Comparison of ENCODE assay signal across 16 mouse cellular contexts in the genomic region with DNA sequence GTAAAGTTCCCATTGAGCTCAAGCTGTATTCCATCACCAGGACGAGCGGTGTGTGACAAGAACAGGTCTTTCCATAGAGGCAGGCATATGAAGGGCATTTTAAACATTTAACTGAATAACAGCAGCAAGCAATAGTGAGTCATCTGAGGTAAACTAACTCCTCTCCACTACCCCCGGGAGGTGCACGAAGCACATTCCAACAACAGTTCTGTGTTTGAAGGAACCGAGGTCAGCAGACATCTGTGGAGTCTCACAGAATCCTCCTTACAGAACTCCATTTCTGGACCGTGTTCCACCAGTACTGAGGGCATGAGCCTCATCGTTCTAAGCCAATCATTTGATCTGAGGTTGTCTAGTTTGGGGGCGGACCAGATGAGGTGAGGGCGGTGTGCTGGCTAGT.
"Had no signal": no experiment of that assay in that cellular context is flagged by ENCODE, and none has a peak within 500 bp of the region (broad histone marks: within the 10 kb centered on the region; RNA-seq: fewer than 3 reads in every experiment).

No protein-coding gene starts in this region.

- H3K27me3 ChIP-seq: liver, embryonic 15.5 days; lung, embryonic 15.5 days; megakaryocyte, embryonic 14.5 days; midbrain, embryonic 12.5 days; neural tube, embryonic 12.5 days had no signal

- H3K4me2 ChIP-seq: liver, embryonic 15.5 days; lung, embryonic 15.5 days; midbrain, embryonic 12.5 days; neural tube, embryonic 12.5 days had no signal

- DNase-seq: liver, postnatal 0 days; lung, adult 2 months; lung, postnatal 14 days; lung, postnatal 36 days; midbrain, embryonic 14.5 days; right cerebral cortex, postnatal 14 days; thymus, adult 2 months; thymus, postnatal 14 days; thymus, postnatal 36 days had no signal

- H3K27ac ChIP-seq: liver, embryonic 15.5 days; lung, embryonic 15.5 days; macrophage; midbrain, embryonic 12.5 days; neural tube, embryonic 12.5 days had no signal

- ATAC-seq: liver, postnatal 0 days; lung, postnatal 0 days had no signal

- H3K9ac ChIP-seq: liver, embryonic 15.5 days; liver, postnatal 0 days; lung, embryonic 15.5 days; midbrain, embryonic 12.5 days; neural tube, embryonic 12.5 days had no signal

- H3K36me3 ChIP-seq: liver, embryonic 15.5 days had no signal

- H3K4me3 ChIP-seq: liver, embryonic 15.5 days; lung, embryonic 15.5 days; megakaryocyte, embryonic 14.5 days; midbrain, embryonic 12.5 days; neural tube, embryonic 12.5 days had no signal

- H3K4me1 ChIP-seq: liver, embryonic 15.5 days; lung, embryonic 15.5 days; megakaryocyte, embryonic 14.5 days; neural tube, embryonic 12.5 days had no signal

- H3K9me3 ChIP-seq: liver, embryonic 15.5 days; lung, embryonic 15.5 days; megakaryocyte, embryonic 14.5 days; midbrain, embryonic 12.5 days; neural tube, embryonic 12.5 days had no signal
